16 mouse cellular contexts compared by ENCODE assay signal in genomic region chr11:113903131-113903860, GRCm38 (mm10).
DNase-seq lines count a peak whose midpoint lies in the region; ATAC-seq and TF ChIP-seq lines count a peak whose summit lies in the region.
"Had no signal": no experiment of that assay in that cellular context is flagged by ENCODE, and none has a peak within 500 bp of the region (broad histone marks: within the 10 kb centered on the region; RNA-seq: fewer than 3 reads in every experiment).

No protein-coding gene starts in this region.

- WGBS in intestine, embryonic 14.5 days: 70% methylated on average over 16 of the region's 16 CpGs
- 79% methylated on average over 16 of the region's 16 CpGs for WGBS in intestine, postnatal 0 days
- 75% methylated on average over 16 of the region's 16 CpGs for WGBS in hindbrain, embryonic 14.5 days

- no peak overlapping the region for H3K4me3 ChIP-seq in intestine, embryonic 14.5 days (ENCODE audit: low read depth, low read length)
- no peak overlapping the region for H3K4me3 ChIP-seq in intestine, postnatal 0 days (ENCODE audit: low read depth, low read length)
- no peak overlapping the region for H3K4me3 ChIP-seq in hindbrain, embryonic 14.5 days (replicated peaks; ENCODE audit: low read length)
- H3K4me3 ChIP-seq: embryonic facial prominence, embryonic 13.5 days; limb, embryonic 13.5 days; lung, embryonic 15.5 days had no signal

- no peak overlapping the region for H3K27ac ChIP-seq in intestine, embryonic 14.5 days (ENCODE audit: low read depth)
- H3K27ac ChIP-seq in intestine, postnatal 0 days (ENCODE audit: low read depth, low read length): no peak overlapping the region
- no peak overlapping the region for H3K27ac ChIP-seq in hindbrain, embryonic 14.5 days
- H3K27ac ChIP-seq: embryonic facial prominence, embryonic 13.5 days; limb, embryonic 13.5 days; lung, embryonic 15.5 days had no signal

- no peaks in the 10 kb centered on the region for H3K27me3 ChIP-seq in intestine, embryonic 14.5 days (replicated peaks; ENCODE audit: control insufficient read depth, insufficient read depth, low read length)
- no peaks in the 10 kb centered on the region for H3K27me3 ChIP-seq in intestine, postnatal 0 days (replicated peaks; ENCODE audit: control insufficient read depth, insufficient read depth, low read length)
- no peaks in the 10 kb centered on the region for H3K27me3 ChIP-seq in hindbrain, embryonic 14.5 days (ENCODE audit: control insufficient read depth, insufficient read depth, low read length)
- H3K27me3 ChIP-seq: embryonic facial prominence, embryonic 13.5 days; lung, embryonic 15.5 days had no signal

- DNase-seq in intestine, embryonic 14.5 days (ENCODE audit: low spot score): no peak
- peak; percentile 42 for DNase-seq in ES-CJ7 (ENCODE audit: low read depth, low spot score)
- peak; percentile 46 to 61 for DNase-seq in cerebellum, adult 18-20 months
- DNase-seq in lung, postnatal 10 days: no peak
- DNase-seq in hindbrain, embryonic 14.5 days (ENCODE audit: low spot score): no peak
- DNase-seq in neural tube, embryonic 10.5 days (ENCODE audit: extremely low spot score, low spot score): no peak
- DNase-seq: adrenal gland, postnatal 25 days; heart, postnatal 10 days; kidney, postnatal 25 days; right cerebral cortex, postnatal 14 days had no signal

- 0 out of 2 replicates have a peak, but pooled peaks have one; percentile 43 for ATAC-seq in intestine, embryonic 14.5 days (replicated peaks; ENCODE audit: low FRiP score, low TSS enrichment, low read depth)
- no peak for ATAC-seq in intestine, postnatal 0 days
- ATAC-seq in erythroid progenitor cell, adult 5-6 weeks (replicated peaks; ENCODE audit: low FRiP score, poor library complexity, severe bottlenecking): 0 out of 2 replicates have a peak, but pooled peaks have one; percentile 19
- ATAC-seq in hindbrain, embryonic 14.5 days (ENCODE audit: low FRiP score): no peak

- no peaks in the 10 kb centered on the region for H3K9me3 ChIP-seq in intestine, embryonic 14.5 days (ENCODE audit: control insufficient read depth, low read length)
- no peaks in the 10 kb centered on the region for H3K9me3 ChIP-seq in intestine, postnatal 0 days (ENCODE audit: control insufficient read depth)
- H3K9me3 ChIP-seq in hindbrain, embryonic 14.5 days (ENCODE audit: control insufficient read depth, low read length): no peaks in the 10 kb centered on the region
- H3K9me3 ChIP-seq: embryonic facial prominence, embryonic 13.5 days; limb, embryonic 13.5 days; lung, embryonic 15.5 days had no signal

- H3K4me1 ChIP-seq in intestine, embryonic 14.5 days (replicated peaks; ENCODE audit: control insufficient read depth, insufficient read depth, low read length): no peaks in the 10 kb centered on the region
- no peaks in the 10 kb centered on the region for H3K4me1 ChIP-seq in intestine, postnatal 0 days (replicated peaks; ENCODE audit: control insufficient read depth, insufficient read depth, low read length)
- no peaks in the 10 kb centered on the region for H3K4me1 ChIP-seq in hindbrain, embryonic 14.5 days (replicated peaks; ENCODE audit: control insufficient read depth, insufficient read depth, low read length)
- H3K4me1 ChIP-seq: lung, embryonic 15.5 days; megakaryocyte, embryonic 14.5 days had no signal

- H3K4me2 ChIP-seq in intestine, embryonic 14.5 days (ENCODE audit: low read length): no peak overlapping the region
- no peak overlapping the region for H3K4me2 ChIP-seq in intestine, postnatal 0 days (replicated peaks; ENCODE audit: low read depth)
- no peak overlapping the region for H3K4me2 ChIP-seq in hindbrain, embryonic 14.5 days (replicated peaks)
- H3K4me2 ChIP-seq: embryonic facial prominence, embryonic 13.5 days; limb, embryonic 13.5 days; lung, embryonic 15.5 days had no signal

- H3K9ac ChIP-seq in intestine, embryonic 14.5 days (ENCODE audit: low read length): no peak overlapping the region
- H3K9ac ChIP-seq in intestine, postnatal 0 days (ENCODE audit: low read depth, low read length): no peak overlapping the region
- no peak overlapping the region for H3K9ac ChIP-seq in hindbrain, embryonic 14.5 days
- H3K9ac ChIP-seq: embryonic facial prominence, embryonic 13.5 days; limb, embryonic 13.5 days; lung, embryonic 15.5 days had no signal

- H3K36me3 ChIP-seq in intestine, embryonic 14.5 days (ENCODE audit: control insufficient read depth, insufficient read depth, low read length): no peaks in the 10 kb centered on the region
- no peaks in the 10 kb centered on the region for H3K36me3 ChIP-seq in intestine, postnatal 0 days (ENCODE audit: control insufficient read depth, insufficient read depth)
- no peaks in the 10 kb centered on the region for H3K36me3 ChIP-seq in hindbrain, embryonic 14.5 days (replicated peaks; ENCODE audit: control insufficient read depth, insufficient read depth)
- H3K36me3 ChIP-seq: embryonic facial prominence, embryonic 13.5 days; limb, embryonic 13.5 days; lung, embryonic 15.5 days had no signal

- no peak for TF ChIP-seq CTCF in intestine, postnatal 0 days (IDR thresholded peaks at IDR 0.05; ENCODE audit: low read depth)

Comparison
In these comparisons a context has a peak if more than half of its experiments do, and no peak if none do; other contexts are left out.
1. ATAC-seq: peak in intestine, embryonic 14.5 days (single experiment) and erythroid progenitor cell, adult 5-6 weeks (single experiment); none in intestine, postnatal 0 days (single experiment) and hindbrain, embryonic 14.5 days (single experiment).
2. DNase-seq: peak in ES-CJ7 (single experiment) and cerebellum, adult 18-20 months (2 of 2); none in intestine, embryonic 14.5 days (single experiment), lung, postnatal 10 days (single experiment), hindbrain, embryonic 14.5 days (single experiment) and neural tube, embryonic 10.5 days (single experiment).